In genomic region chr11:118015381-118016145, GRCm38 (mm10) we compare ENCODE assay signal across 12 mouse cellular contexts. TPM values are rescaled to one million over a fixed set of nuclear protein-coding genes. Genes with fewer than 3 reads are reported as not detected.
A peak's percentile ranks its signal among the peaks of the same experiment; 100 is the strongest.
DNase-seq lines count a peak whose midpoint lies in the region; ATAC-seq and TF ChIP-seq lines count a peak whose summit lies in the region.
"Had no signal": no experiment of that assay in that cellular context is flagged by ENCODE, and none has a peak within 500 bp of the region (broad histone marks: within the 10 kb centered on the region; RNA-seq: fewer than 3 reads in every experiment).

No protein-coding gene starts in this region.

- peaks cover 32% of the 10 kb centered on the region for H3K36me3 ChIP-seq in heart, embryonic 12.5 days
- peaks cover 3% of the 10 kb centered on the region; the same call in 1 of the 2 replicates for H3K36me3 ChIP-seq in splenic B cell, adult 2 months (ENCODE audit: control insufficient read depth, insufficient read depth, low read length, poor library complexity, severe bottlenecking)

- no peak overlapping the region for H3K27ac ChIP-seq in heart, embryonic 12.5 days (ENCODE audit: poor library complexity, severe bottlenecking)
- peak overlapping the region; percentile 46 for H3K27ac ChIP-seq in embryonic fibroblast, embryonic 13.5 days (ENCODE audit: insufficient read depth, low read length)
- H3K27ac ChIP-seq: embryonic facial prominence, embryonic 12.5 days had no signal

- peaks cover 36% of the 10 kb centered on the region for H3K4me1 ChIP-seq in heart, embryonic 12.5 days (replicated peaks)
- H3K4me1 ChIP-seq in embryonic fibroblast, embryonic 13.5 days (ENCODE audit: control insufficient read depth, insufficient read depth, low read length), result peaks cover 29% of the 10 kb centered on the region

- no peaks in the 10 kb centered on the region for H3K9me3 ChIP-seq in heart, embryonic 12.5 days (replicated peaks)
- H3K9me3 ChIP-seq: embryonic facial prominence, embryonic 12.5 days had no signal

- DNase-seq in heart, postnatal 4 days, result no peak
- DNase-seq in A20 (ENCODE audit: low read depth, low spot score), result peak; percentile 36
- peak; percentile 71 for DNase-seq in splenic B cell, adult 2 months (ENCODE audit: low read depth, low spot score)
- no peak for DNase-seq in lung, adult 18-20 months
- DNase-seq in adrenal gland, postnatal 10 days, result no peak
- no peak for DNase-seq in urinary bladder, postnatal 14 days (ENCODE audit: low spot score)
- DNase-seq: cerebellum, adult 11-12 months; heart, postnatal 10 days; right cerebral cortex, postnatal 25 days had no signal

- H3K4me2 ChIP-seq in heart, embryonic 12.5 days, result no peak overlapping the region
- H3K4me2 ChIP-seq: embryonic facial prominence, embryonic 12.5 days had no signal

- 71% methylated on average over 8 of the region's 8 CpGs for WGBS in heart, embryonic 12.5 days

- no peaks in the 10 kb centered on the region for H3K27me3 ChIP-seq in heart, embryonic 12.5 days (replicated peaks)
- H3K27me3 ChIP-seq in splenic B cell, adult 2 months (ENCODE audit: control insufficient read depth, insufficient read depth, low read length, poor library complexity, severe bottlenecking), result no peaks in the 10 kb centered on the region
- H3K27me3 ChIP-seq: embryonic facial prominence, embryonic 12.5 days had no signal

- no peak for TF ChIP-seq POLR2A in embryonic fibroblast, embryonic 13.5 days (IDR thresholded peaks at IDR 0.05; ENCODE audit: low read depth, low read length)

- H3K4me3 ChIP-seq in heart, embryonic 12.5 days, result no peak overlapping the region
- H3K4me3 ChIP-seq in embryonic fibroblast, embryonic 13.5 days (ENCODE audit: insufficient read depth, low read length), result no peak overlapping the region
- H3K4me3 ChIP-seq: embryonic facial prominence, embryonic 12.5 days had no signal

- TF ChIP-seq CTCF in embryonic fibroblast, embryonic 13.5 days (IDR thresholded peaks at IDR 0.05; ENCODE audit: borderline replicate concordance, insufficient read depth, low read length), result no peak

- H3K9ac ChIP-seq in heart, embryonic 12.5 days, result 0 out of 2 replicates have a peak overlapping the region, but pooled peaks have one; percentile 52
- H3K9ac ChIP-seq: embryonic facial prominence, embryonic 12.5 days had no signal

- ATAC-seq in heart, embryonic 12.5 days (ENCODE audit: insufficient number of reproducible peaks, low FRiP score), result no peak

RNA-seq across cellular contexts. Expression of gene Pgs1, which starts 29.5 kb away (rescaled TPM):
- 28.9 and 29.6 TPM in 2 replicates for polyA plus RNA-seq in heart, embryonic 12.5 days (2016; fragmentation: Nextera tagmentation; extraction: Ambion mirVana)
- 10 to 100 TPM; 25.0 to 26.2 TPM for total RNA-seq in heart, postnatal 4 days (2021)
- 29.5 and 33.4 TPM in 2 replicates for polyA plus RNA-seq in embryonic fibroblast, embryonic 13.5 days (2011; ENCODE audit: insufficient read length, low read depth, missing spikeins)
- total RNA-seq in adrenal gland, postnatal 10 days (2021), result 10 to 100 TPM; 30.9 to 31.0 TPM

RNA-seq across cellular contexts. Expression of gene Socs3, which starts 45.7 kb away (rescaled TPM):
- polyA plus RNA-seq in heart, embryonic 12.5 days (2016; fragmentation: Nextera tagmentation; extraction: Ambion mirVana), result 7.1 and 8.0 TPM in 2 replicates
- 1 to 10 TPM; 5.5 TPM for total RNA-seq in heart, postnatal 4 days (2021)
- 15.2 and 31.9 TPM in 2 replicates for polyA plus RNA-seq in embryonic fibroblast, embryonic 13.5 days (2011; ENCODE audit: insufficient read length, low read depth, missing spikeins)
- 1 to 10 TPM; 5.0 to 9.0 TPM for total RNA-seq in adrenal gland, postnatal 10 days (2021)

Comparison
In these comparisons a context has a peak if more than half of its experiments do, and no peak if none do; other contexts are left out.
1. DNase-seq: peak in A20 (single experiment) and splenic B cell, adult 2 months (single experiment); none in heart, postnatal 4 days (single experiment), lung, adult 18-20 months (0 of 2), adrenal gland, postnatal 10 days (single experiment) and urinary bladder, postnatal 14 days (single experiment).